Mouse (Mus musculus): Measurements from ENCODE around the gene Hist1h3f.
A peak's percentile ranks its signal among the peaks of the same experiment; 100 is the strongest.
"Not testable (repeated sequence)": the region's sequence is repeated elsewhere in the genome, so short reads cannot be mapped to it uniquely, and the experiment has no call there.

Hist1h3f gene

DNA sequence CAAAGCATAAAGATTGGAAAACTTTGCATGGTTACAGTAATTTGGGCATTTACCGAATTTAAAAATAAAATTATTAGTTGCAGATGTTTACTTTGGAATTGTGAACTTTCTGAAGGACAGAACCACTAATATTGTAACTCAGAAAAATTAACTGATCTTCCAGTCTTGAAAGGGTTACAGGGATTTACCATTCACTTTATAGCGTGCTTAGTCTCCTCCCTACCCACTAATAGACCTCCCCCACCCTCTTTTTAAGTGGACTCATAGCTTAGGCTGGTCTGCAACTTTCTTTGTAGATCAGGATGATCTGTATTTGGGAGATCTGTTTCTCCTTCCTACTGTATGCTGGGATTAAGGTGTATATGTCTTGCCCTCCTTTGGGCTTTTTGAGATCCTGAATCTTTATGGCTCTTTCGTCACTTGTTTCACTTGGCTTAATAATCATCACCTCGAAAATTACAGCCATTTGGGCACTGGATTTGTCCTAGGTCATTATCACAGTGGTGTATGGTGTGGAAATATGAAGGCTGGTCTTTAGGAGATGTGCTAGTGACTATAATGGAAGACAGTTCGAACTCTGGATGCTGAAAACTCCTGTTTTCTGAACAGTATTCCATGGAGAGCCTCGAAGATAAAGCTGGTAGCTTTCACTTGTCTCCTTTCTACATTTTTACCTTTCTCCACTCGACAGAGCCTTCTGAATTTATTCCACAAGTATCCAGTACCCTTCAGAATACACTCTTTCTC is 7.6 kb upstream of the Hist1h3f start:
- no peak for DNase-seq (ENCODE audit: low read depth in 1 of 2, low spot score in 2 of 2)

DNA sequence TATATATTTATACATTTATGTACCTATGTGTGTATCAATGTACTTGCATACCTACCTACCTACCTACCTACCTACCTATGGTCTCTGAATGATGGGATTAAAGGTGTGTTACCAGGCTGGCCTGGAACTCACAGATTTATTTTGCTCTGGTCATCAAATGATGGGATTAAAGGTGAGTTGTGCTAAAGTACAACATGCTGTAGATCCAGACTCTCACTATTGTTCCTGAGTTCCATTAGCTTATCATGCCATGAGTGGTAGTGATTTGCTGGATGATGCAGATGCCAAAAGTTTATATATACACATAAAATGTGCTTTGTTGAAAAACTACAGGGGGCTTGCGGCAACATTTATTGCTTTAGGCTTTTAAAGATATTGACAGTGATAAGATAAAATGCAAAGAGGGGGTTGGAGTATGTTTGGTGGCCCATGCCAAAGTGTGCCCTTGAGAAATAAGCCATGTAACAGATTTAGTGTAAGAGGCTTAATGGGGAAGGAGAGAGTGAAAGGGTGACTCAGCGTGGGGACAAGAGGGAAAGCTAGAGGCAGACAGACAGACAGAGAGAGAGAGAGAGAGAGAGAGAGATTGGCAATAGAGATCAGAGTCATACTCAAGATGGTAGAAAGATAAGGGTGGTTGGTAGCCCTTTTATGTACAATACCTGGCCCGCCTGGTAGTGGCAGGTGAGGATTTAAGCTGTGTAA is 6.7 kb upstream of the Hist1h3f start:
- DNase-seq (ENCODE audit: low read depth in 1 of 2, low spot score in 2 of 2): no peak

DNA sequence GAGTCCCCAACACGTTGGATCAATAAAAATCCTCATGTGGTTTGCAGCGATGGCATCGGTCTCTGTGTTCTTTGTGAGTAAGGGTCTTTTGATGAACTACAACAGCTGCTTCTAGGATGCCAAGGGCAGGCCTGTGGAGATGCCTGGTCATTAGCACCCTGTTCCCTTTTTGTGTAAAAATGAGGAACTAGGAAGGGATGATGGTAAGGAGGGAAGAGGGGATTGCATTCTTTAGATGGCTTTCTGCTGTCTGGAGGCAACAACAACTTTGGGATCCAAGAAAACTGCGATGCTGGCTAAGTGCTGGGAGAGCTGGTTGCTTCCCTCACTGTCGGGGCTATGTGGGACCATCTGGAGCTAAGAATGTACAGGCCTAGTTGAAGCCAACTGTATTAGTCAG is 5.6 kb upstream of the Hist1h3f start:
- no peak for DNase-seq (ENCODE audit: low read depth in 1 of 2, low spot score in 2 of 2)

DNA sequence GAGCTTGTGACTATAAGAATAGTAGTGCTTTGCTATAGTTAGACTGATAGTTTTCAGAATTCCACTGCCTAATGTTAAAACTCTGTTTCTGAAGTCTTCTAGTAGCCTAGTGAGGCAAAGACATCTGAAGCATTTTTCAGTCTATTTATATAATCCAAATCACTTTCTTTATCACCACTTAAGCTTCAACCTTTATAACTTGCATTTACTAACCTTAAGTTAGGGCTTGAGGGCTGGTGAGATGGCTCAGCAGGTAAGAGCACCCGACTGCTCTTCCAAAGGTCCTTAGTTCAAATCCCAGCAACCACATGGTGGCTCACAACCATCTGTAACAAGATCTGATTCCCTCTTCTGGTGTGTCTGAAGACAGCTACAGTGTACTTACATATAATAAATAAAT is 4.0 kb upstream of the Hist1h3f start:
- not testable (repeated sequence) for DNase-seq (ENCODE audit: low read depth in 1 of 2, low spot score in 2 of 2)

DNA sequence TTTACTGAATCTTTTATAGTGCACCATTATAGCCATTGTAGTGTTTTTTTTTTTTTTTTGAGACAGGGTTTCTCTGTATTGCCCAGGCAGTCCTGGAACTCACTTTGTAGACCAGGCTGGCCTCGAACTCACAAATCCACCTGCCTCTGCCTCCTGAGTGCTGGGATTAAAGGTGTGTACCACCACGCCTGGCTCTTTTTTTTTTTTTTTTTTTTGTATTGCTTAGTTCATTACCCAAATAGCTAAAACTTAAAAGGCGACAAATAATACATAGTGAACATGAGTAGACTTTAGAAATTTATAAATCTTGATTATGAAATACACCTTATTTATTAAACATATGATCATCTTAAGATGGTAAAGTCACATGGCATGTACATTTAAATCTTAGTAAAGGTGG is 2.4 kb upstream of the Hist1h3f start:
- DNase-seq (ENCODE audit: low read depth in 1 of 2, low spot score in 2 of 2): no peak

DNA sequence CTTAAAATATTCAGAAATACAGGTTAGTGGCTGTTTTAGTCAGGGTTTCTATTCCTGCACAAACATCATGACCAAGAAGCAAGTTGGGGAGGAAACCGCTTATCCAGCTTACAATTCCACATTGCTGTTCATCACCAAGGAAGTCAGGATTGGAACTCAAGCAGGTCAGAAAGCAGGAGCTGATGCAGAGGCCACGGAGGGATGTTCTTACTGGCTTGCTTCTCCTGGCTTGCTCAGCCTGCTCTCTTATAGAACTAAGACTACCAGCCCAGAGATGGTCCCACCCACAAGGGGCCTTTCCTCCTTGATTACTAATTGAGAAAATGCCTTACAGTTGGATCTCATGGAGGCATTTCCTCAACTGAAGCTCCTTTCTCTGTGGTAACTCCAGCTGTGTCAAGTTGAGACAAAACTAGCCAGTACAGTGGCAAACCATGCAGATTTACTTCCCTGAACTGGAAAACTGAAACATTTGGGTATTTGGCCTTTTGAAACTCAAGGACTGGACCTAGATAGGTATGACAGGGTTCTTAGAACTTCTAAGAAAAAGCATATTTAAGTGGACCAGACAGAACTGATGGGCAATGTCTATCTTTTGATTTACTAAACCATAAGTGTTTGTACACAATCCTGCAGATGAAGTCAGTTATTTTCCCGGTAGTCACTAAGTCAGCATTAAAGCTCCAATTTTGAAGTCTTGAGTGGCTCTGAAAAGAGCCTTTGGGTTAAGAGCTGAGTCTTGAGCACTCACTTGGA is 1.4 kb upstream of the Hist1h3f start:
- DNase-seq (ENCODE audit: low read depth in 1 of 2, low spot score in 2 of 2): not testable (repeated sequence)

DNA sequence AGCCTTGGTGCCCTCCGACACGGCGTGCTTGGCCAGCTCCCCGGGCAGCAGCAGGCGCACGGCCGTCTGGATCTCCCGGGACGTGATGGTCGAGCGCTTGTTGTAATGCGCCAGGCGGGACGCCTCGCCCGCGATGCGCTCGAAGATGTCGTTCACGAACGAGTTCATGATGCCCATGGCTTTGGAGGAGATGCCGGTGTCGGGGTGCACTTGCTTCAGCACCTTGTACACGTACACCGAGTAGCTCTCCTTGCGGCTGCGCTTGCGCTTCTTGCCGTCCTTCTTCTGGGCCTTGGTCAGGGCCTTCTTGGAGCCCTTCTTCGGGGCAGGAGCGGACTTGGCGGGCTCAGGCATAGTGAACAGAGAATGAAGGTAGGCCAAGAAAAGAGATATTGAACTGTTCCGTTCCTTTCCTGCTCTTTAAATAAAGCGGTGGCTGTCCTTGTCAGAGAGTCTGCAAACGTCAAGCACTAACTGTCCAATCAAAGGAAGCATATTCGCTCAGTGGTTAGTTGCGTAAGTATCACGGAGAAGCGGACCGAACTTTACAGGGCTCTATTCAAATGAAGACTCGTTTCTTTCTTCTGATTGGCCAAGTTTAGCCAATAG is 749 bp upstream of the Hist1h3f start, which contains the start of gene Hist1h2bh:
Hist1h2bh (minus strand) TSS at position 394 of the 609 bp plus-strand sequence.
- DNase-seq (ENCODE audit: low read depth in 1 of 2, low spot score in 2 of 2): peak; percentile 60 to 66

DNA sequence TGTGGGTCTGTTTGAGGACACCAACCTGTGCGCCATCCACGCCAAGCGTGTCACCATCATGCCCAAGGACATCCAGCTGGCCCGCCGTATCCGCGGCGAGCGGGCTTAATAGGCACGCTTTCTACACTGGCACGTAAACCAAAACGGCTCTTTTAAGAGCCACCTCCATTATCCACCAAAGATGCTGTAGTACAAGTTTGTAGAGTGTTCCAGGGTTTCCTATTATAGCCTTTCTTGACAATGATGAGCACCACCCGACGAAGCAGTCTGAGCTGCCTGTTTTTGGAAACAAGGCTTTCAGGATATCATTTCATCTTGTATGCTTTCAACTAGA is 902 bp downstream of the Hist1h3f start:
- peak in 1 of 2 experiments; percentile 28 for DNase-seq (ENCODE audit: low read depth in 1 of 2, low spot score in 2 of 2)

DNA sequence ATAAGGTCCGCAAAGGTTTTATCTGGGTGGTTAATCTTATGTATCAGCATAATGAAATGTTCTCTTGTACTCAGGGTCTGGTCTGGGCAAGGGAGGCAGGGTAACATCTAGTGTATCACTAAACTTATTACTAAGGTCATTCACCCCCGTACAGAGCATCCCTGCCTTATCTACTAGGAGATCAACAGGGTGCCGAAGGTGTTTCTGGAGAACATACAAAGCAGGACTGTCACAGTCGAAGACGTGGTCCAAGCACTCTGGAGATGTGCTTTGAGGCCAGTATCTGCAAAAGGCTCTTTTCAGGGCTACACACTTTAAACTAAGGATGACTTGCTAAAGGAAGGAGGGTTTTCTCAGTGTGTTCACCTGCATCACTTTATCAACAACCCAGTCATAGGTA is 2.8 kb downstream of the Hist1h3f start:
- DNase-seq (ENCODE audit: low read depth in 1 of 2, low spot score in 2 of 2): no peak

DNA sequence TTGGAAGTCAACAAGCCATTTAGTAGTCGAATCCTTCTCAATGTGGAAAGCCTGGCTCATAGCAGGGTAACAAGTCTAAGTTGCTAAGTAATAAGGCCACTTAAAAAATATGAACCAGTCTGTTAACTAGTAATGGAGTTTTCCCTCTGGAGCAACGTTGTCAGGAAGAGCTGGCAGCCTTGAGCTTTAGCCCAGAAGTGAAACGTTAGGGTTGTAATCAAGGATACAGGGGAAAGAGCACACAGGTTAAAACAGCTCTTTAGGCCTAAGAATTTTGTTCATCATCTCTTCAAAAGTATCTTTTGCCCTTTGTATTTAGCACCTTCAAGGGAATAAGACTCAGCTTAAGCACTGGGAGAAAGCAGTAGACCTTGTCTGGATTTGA is 6.9 kb downstream of the Hist1h3f start:
- no peak for DNase-seq (ENCODE audit: low read depth in 1 of 2, low spot score in 2 of 2)

DNA sequence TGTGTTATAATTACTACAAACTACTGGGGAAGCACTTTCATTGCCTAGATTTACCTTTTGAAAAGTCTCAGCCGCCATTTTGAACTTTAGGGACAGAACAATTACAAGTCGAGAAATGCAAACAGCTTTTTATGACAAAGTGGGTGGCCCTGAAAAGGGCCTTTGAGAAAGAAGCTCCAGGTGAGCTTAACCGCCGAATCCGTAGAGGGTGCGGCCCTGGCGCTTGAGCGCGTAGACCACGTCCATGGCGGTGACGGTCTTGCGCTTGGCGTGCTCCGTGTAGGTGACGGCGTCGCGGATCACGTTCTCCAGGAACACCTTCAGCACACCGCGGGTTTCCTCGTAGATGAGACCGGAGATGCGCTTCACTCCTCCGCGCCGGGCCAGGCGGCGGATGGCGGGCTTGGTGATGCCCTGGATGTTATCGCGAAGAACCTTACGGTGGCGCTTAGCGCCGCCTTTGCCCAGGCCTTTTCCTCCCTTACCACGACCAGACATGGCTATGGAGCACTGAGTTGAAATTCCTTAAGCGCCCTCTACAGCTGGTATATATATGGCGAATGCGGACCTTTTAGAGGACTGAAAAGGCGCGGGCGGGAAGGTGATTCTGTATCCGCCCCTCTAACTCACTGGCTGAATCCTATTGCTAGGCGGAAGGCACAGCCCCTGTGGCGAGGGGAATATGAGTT is 7.4 kb downstream of the Hist1h3f start, which contains the start of gene Hist1h4f:
Hist1h4f (minus strand) TSS at position 503 of the 689 bp plus-strand sequence.
- DNase-seq (ENCODE audit: low read depth in 1 of 2, low spot score in 2 of 2): peak; percentile 72 to 78

DNA sequence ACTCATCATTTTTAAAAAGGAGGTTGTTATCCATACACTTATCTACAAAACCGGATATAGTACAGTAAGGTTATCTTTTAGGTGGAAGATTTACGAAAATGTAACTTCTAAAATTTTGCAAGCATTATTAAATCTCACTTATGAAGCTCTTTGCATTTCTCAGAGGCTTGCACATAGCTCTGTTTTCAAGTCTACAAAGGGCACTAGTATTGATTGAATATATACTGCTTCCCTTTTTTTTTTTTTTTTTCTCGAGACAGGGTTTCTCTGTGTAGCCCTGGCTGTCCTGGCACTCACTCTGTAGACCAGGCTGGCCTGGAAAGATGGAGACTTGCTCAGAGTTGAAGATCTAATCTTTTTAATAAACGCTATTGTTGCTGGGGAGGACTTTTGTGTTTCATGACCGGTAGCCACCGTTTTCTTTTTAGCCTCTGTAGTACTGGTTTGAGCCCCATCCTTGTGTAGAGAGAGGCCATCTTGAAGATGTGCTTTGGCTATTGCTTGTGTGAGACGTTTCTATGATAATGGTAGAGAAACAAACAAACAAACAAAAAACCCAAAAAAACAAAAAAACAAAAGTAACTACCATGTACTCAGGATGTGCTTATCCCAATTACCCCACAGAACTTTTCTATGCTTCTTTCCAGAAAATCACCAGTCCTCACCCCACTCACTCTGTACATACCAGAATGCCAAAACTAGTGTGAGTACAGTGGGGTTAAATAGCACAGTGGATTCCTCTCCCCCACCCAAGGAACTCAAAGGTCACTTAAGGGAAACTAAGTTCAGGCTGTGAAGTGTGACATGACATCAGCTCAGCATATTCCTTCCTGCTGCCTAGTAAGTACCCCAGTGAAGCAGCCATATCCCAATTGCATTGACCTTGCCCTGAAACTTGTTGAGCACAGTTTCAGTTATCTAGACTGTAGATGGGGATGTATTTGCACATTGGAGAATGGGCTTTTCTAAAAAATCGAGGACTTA is 8.4 kb downstream of the Hist1h3f start:
- no peak for DNase-seq (ENCODE audit: low read depth in 1 of 2, low spot score in 2 of 2)

DNA sequence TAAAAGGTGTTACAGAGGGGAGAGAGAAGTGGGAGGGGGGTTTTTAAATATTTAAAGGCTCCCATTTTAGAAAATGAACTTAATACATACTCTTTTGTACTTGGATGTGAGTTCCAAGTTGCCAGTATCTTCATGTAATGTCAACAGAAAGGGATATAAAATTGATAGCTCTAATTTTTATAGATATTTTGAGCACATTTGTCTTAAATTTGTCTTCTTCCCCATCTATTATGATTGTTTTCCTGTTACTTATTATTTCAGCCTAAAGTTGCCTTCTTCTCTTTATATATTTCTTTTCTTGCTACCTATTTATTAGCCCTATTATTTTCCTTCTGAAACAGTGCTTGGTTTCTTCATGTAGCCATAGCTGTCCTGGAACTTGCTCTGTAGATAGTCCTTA is 9.1 kb downstream of the Hist1h3f start, which contains the start of gene Hist1h1d:
Hist1h1d (plus strand) TSS at position 301 of the 400 bp plus-strand sequence.
- no peak for DNase-seq (ENCODE audit: low read depth in 1 of 2, low spot score in 2 of 2)

DNA sequence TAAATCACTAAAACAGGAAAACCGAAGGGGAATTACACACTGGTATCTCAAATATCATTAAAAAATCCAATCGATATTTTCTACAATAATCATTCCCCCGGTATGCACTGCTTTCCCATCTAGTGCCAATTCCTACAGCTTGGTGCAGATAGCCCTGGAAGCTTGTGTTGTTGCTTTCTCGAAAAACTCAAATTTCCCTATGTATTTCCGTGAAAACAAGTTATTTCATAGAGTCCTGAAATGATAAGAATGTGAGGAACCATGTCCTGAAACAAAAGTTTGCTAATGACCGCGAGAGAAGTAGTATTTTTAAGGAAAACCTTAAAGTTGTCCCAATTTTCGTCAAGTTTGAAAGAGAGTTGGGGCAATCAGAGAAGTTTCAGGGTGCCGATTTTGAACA is 10.5 kb downstream of the Hist1h3f start:
- no peak for DNase-seq (ENCODE audit: low read depth in 1 of 2, low spot score in 2 of 2)

DNA sequence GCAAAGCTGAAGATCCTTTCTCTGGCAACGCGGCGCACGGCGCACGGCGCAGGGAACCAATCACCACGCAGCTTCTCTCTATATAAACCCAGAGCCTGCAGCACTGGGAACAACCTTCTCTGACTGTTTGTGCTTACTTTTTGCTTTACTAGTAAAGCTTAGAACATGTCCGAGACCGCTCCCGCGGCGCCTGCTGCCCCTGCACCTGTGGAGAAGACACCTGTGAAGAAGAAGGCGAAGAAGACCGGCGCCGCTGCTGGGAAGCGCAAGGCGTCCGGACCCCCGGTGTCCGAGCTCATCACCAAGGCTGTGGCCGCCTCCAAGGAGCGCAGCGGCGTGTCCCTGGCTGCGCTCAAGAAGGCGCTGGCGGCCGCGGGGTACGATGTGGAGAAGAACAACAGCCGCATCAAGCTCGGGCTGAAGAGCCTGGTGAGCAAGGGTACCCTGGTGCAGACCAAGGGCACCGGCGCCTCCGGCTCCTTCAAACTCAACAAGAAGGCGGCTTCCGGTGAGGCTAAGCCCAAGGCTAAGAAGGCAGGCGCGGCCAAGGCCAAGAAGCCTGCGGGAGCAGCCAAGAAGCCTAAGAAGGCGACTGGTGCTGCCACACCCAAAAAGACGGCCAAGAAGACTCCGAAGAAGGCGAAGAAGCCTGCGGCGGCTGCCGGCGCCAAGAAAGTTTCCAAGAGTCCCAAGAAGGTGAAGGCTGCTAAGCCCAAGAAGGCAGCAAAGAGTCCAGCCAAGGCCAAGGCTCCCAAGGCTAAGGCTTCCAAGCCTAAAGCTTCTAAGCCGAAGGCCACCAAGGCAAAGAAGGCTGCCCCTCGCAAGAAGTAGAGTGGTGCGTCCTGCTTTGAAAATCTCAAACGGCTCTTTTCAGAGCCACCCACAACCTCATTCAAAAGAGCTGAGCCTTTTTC is 11.3 kb downstream of the Hist1h3f start:
- DNase-seq (ENCODE audit: low read depth in 1 of 2, low spot score in 2 of 2): peak; percentile 53 to 56

DNA sequence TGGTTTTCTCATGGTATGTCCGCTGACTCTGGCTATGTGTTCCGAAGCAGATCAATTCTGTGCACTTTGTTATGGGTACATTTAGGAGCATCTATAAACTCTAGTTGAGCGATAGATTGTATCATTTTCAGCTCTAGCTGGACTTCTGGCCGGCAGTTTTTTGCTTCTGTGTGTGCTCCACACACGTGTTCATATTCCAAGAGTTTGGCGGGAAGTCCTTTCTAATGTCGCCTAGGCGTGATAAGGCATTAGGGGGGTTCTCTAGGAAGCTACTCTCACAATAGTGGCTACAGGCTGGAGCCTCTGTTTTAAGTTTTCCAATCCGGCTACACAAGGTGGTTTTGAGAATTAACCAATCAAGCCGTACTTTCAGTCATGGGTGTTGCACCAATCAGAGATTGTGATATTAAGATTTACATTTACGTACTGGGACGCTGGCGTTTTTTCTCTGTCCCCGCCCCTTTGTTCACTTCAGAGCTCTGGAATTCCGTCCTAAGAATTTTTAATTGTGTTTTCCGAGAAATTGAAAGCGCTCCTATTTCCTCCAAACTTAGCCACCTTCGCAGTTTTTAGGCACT is 12.1 kb downstream of the Hist1h3f start:
- DNase-seq (ENCODE audit: low read depth in 1 of 2, low spot score in 2 of 2): peak in 1 of 2 experiments; percentile 33

DNA sequence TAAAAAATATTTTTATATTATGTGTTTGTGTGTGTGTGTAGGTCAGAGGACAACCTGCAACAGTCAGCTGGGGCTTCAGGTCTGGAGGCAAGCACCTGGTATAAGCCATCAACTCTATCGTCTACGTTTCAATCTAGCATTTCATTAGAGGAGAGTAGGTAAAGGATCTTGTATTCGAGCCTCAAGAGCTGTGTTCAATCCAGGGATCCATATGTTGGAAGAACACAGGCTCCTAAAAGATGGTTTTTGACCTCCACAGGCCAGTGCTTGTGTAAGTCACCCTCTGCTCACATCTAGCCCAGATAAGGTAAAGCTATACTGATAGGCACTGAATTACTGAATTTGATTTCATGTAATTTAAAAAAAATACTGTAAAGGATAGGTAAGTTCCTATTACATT is 13.1 kb downstream of the Hist1h3f start:
- no peak for DNase-seq (ENCODE audit: low read depth in 1 of 2, low spot score in 2 of 2)

DNA sequence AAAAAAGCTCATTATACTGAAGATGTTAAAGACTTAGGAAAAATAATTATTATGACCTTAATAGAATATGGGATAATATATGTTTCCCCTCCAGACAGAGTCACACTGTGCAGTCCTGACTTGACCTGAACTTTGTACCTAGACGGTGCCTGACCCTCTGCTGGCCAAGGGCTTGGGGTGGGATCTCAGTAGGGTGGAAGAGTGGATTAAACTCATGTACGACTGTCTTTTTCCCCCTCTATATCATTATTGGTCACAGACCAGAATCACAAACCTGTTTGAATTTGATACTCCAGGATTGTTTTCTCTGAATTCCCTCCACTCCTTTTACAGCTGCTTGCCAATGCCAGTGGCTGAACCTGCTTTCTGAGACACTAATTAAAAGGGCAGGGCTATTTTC is 16.8 kb downstream of the Hist1h3f start:
- not testable (repeated sequence) for DNase-seq (ENCODE audit: low read depth in 1 of 2, low spot score in 2 of 2)

All from monocyte, adult 2 months (primary cell).